Mouse (Mus musculus) adrenal gland, adult 2 months (tissue): ENCODE results near the gene 1700007K13Rik. TPM values are rescaled to one million over a fixed set of nuclear protein-coding genes. Genes with fewer than 3 reads are reported as not detected.

ENCODE experiments used
- DNase-seq: peaks from one replicate; pipeline ENCODE4 v3.0.0; 2021
- polyA plus RNA-seq: library from polyadenylated mRNA; depleted of rRNA; stranded (reverse); fragments of >200 nt; gene quantifications from 2 replicates; pipeline ENCODE4 v1.2.3, GENCODE M21; 2012; rRNA removed
- total RNA-seq, 2 experiments: library from RNA; stranded (reverse); gene quantifications; 2 replicates each; pipeline ENCODE4 v1.2.3; 2021

1700007K13Rik gene
- total and polyA plus RNA-seq, 3 experiments: 0.76 to 1.5 TPM; not detected in 1

DNA sequence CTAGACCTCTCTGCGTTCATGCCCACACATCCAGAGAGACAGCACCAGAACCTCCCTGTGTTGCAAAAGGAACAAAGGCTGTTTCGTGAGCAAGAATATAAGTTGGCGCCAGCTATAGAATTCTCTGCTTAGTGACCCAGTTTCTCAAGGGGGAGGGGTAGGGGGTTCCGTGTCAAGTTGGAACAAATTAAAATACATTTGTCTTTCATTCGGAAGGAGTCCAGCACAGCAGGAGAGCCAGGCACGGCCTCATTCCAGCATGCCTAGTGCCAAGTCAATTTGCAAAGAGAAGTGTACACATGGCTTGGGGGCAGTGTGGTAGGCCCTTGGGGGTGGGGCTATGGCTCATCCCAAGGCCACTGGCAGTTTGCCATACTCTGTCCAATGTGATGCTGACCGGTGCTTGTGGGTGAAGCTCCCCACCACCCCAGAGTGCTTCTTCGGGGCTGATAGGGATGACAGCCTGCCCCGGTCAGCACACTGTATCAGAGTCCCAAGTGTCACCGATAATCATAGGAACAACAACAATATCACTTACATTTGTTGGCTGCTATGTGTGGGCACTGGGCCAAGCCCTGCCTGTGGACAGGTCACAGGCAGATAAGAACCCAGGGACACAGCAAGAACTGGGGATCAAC is 50.6 kb downstream of the 1700007K13Rik start:
- peak; percentile 82 for DNase-seq

DNA sequence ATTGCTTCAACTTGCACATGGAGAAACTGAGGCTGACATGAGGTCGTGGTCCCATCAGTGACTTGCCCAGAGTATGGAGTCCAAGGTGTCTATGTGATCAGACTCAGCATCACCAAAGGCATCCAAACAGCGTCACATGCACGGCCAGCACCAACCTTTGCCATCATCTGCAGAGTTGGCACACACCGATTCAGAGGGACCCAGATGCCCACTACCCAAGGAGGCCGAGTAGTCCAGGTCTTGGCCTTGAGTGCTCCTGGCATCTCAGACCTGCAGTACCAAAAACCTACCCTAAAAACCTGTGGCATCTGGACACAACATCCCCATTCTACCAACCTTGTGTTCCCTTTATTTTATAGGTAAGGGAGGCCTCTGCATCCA is 51.4 kb downstream of the 1700007K13Rik start:
- DNase-seq: no peak

DNA sequence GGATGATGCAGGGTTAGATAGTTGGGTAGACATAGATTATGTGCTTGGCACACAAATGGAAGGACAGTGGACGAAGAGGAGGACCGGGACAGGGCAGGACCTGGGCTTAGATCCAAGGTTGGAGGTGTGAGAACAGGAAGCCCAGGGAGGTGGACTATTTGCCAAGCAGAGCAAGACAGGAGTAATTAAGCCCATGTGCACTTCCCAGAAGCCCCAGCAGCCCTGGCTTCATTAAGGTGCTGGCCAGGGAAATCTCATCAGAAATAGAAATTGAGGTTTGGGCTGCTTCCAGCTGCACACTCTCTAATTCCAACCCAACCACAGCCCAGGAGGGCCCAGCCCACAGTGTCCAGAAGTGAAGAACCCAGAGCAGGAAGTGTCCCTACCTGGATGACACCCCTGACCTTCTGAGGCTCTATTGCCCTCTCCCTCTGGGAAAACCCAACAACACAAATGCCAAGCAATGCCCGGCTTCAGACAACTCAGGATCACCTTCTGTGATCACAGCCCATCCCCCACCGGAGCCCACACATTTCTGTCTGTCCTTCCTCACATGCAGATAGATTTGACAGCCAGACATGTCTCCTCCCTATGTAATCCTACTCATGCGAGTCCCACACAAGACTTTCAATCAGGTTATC is 51.9 kb downstream of the 1700007K13Rik start:
- DNase-seq: no peak

DNA sequence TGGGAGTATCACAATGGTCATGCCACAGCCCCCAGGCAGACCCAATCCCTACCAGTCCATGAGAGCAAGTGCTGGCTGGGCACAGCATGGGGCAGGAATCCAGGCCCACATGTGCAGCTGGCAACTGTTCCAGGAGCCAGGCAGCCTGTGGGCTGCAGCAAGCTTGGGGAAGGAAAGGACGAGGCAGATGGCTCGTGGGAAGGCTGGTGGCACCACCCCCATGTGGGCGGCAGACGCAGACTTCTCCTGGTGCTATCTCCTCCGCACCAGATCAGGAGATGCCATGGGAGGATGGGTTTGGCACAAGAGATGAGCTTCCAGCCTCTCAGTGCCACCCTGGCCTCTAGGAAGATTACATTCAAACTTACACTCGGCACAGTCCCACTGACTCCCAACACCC is 53.2 kb downstream of the 1700007K13Rik start:
- DNase-seq: no peak

Other genes with a start within 250 kb of the 1700007K13Rik start
- 1 to 10 TPM; 3.7 to 7.7 TPM for gene Ppp1r26, start 19.5 kb downstream of the 1700007K13Rik start, total RNA-seq
- gene Ppp1r26, start 19.5 kb downstream of the 1700007K13Rik start, polyA plus RNA-seq: 2.9 and 3.5 TPM in 2 replicates
- 10 to 100 TPM; 60.4 to 65.2 TPM for gene Mrps2, start 1.7 kb upstream of the 1700007K13Rik start, total RNA-seq
- gene Mrps2, start 1.7 kb upstream of the 1700007K13Rik start, polyA plus RNA-seq: 46.0 and 61.1 TPM in 2 replicates
- 1 to 10 TPM; 3.7 to 4.6 TPM for gene Gbgt1, start 30.6 kb upstream of the 1700007K13Rik start, total RNA-seq
- 1.6 and 3.6 TPM in 2 replicates for gene Gbgt1, start 30.6 kb upstream of the 1700007K13Rik start, polyA plus RNA-seq
- 1 to 10 TPM in 1 of 2 experiments, not detected in 1; 2.2 TPM for gene Gm10134, start 39.8 kb upstream of the 1700007K13Rik start, total RNA-seq
- gene Gm10134, start 39.8 kb upstream of the 1700007K13Rik start, polyA plus RNA-seq: 0.42 TPM in 1 of 2 replicates, not detected in the other
- 10 to 100 TPM; 23.3 to 45.5 TPM for gene Ralgds, start 46.8 kb upstream of the 1700007K13Rik start, total RNA-seq
- 56.8 and 73.5 TPM in 2 replicates for gene Ralgds, start 46.8 kb upstream of the 1700007K13Rik start, polyA plus RNA-seq
- gene Cel, start 97.1 kb upstream of the 1700007K13Rik start, total RNA-seq: under 1 TPM in 1 of 2 experiments, not detected in 1; 0.14 TPM
- gene Cel, start 97.1 kb upstream of the 1700007K13Rik start, polyA plus RNA-seq: 0.06 TPM in 1 of 2 replicates, not detected in the other
- 10 to 100 TPM; 15.4 to 21.6 TPM for gene Gtf3c5, start 117.4 kb upstream of the 1700007K13Rik start, total RNA-seq
- gene Gtf3c5, start 117.4 kb upstream of the 1700007K13Rik start, polyA plus RNA-seq: 14.8 and 16.0 TPM in 2 replicates
- not detected for gene Gfi1b, start 155.7 kb upstream of the 1700007K13Rik start, total RNA-seq
- 0.15 and 0.22 TPM in 2 replicates for gene Gfi1b, start 155.7 kb upstream of the 1700007K13Rik start, polyA plus RNA-seq
- 10 to 100 TPM; 17.8 to 19.3 TPM for gene Tsc1, start 174.9 kb upstream of the 1700007K13Rik start, total RNA-seq
- gene Tsc1, start 174.9 kb upstream of the 1700007K13Rik start, polyA plus RNA-seq: 7.8 and 8.3 TPM in 2 replicates
- under 1 TPM in 1 of 2 experiments, not detected in 1; 0.92 TPM for gene Spaca9, start 233.4 kb upstream of the 1700007K13Rik start, total RNA-seq
- 0.84 TPM in 1 of 2 replicates, not detected in the other for gene Spaca9, start 233.4 kb upstream of the 1700007K13Rik start, polyA plus RNA-seq
- gene Ak8, start 233.8 kb upstream of the 1700007K13Rik start, total RNA-seq: under 1 TPM; 0.29 to 0.38 TPM
- 0.29 and 0.44 TPM in 2 replicates for gene Ak8, start 233.8 kb upstream of the 1700007K13Rik start, polyA plus RNA-seq